Mouse (Mus musculus) G1E (cell line): ENCODE measurements at regions not wholly inside any gene's neighbourhood (a gene's known extent, or its start where the extent isn't known, plus 50 kb on each side); places are given as distances from the start of the nearest gene placed in this dataset.
"Not testable (repeated sequence)": the region's sequence is repeated elsewhere in the genome, so short reads cannot be mapped to it uniquely, and the experiment has no call there.

Experiments
- CTCF ChIP-seq: IDR thresholded peaks from 2 replicates; pipeline ENCODE4 v1.5.1; 2012; ENCODE audit warnings: low read depth, low read length, inconsistent platforms, mixed read lengths
- GATA2 ChIP-seq: IDR thresholded peaks from 2 replicates; pipeline ENCODE4 v1.6.1; 2012; ENCODE audit warnings: low read depth, low read length, inconsistent platforms, borderline replicate concordance
- TAL1 ChIP-seq: conservative IDR thresholded peaks from 2 replicates; pipeline ENCODE4 v1.6.1; 2012; ENCODE audit warnings: low read depth, low read length, inconsistent platforms, mixed read lengths

DNA sequence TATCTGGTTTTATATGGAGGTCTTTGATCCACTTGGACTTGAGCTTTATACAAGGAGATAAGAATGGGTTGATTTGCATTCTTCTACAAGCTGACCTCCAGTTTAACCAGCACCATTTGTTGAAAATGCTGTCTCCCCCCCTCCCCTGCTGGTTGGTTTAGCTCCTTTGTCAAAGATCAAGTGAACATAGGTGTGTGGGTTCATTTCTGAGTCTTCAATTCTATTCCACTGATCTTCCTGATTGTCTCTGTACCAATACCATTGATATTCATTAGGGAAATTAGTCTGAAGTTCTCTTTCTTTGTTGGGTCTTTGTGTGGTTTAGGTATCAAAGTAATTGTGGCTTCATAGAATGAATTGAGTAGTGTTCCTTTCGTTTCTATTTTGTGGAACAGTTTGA is 277.5 kb upstream of the Ghitm start:
- TF ChIP-seq CTCF, TAL1, GATA2: not testable (repeated sequence)
